ENCODE assay signal across 18 mouse cellular contexts in genomic region chr15:87178646-87179045, GRCm38 (mm10).
A peak's percentile ranks its signal among the peaks of the same experiment; 100 is the strongest.
DNase-seq lines count a peak whose midpoint lies in the region; TF ChIP-seq lines count a peak whose summit lies in the region.
"Had no signal": no experiment of that assay in that cellular context is flagged by ENCODE, and none has a peak within 500 bp of the region (broad histone marks: within the 10 kb centered on the region; RNA-seq: fewer than 3 reads in every experiment).

No protein-coding gene starts in this region.

- intact Hi-C loops in left cerebral cortex, adult 2 months (cut with DNase I), result no loop called here

- no peak overlapping the region for H3K27ac ChIP-seq in left cerebral cortex, adult 2 months
- H3K27ac ChIP-seq: embryonic facial prominence, embryonic 13.5 days; embryonic facial prominence, embryonic 15.5 days; forebrain, embryonic 10.5 days; forebrain, embryonic 12.5 days had no signal

- DNase-seq in adrenal gland, adult (ENCODE audit: inconsistent age in 2 of 2, low spot score in 1 of 2), result peak; percentile 79 to 88
- no peak for DNase-seq in adrenal gland, postnatal 4 days (ENCODE audit: low spot score in 2 of 2)
- peak; percentile 47 for DNase-seq in adrenal gland, postnatal 10 days
- DNase-seq in adrenal gland, postnatal 25 days, result peak; percentile 31
- DNase-seq in lung, adult 18-20 months, result no peak
- no peak for DNase-seq in left cerebral cortex, adult 2 months (ENCODE audit: extremely low spot score in 1 of 2, low spot score in 2 of 2)
- DNase-seq in cerebellum, postnatal 14 days, result no peak
- DNase-seq: B cell, adult 2 months; cerebellum, adult 11-12 months; cerebellum, adult 9-10 months; cerebellum, postnatal 10 days; cerebellum, postnatal 36 days; embryo, embryonic 11 days had no signal

- TF ChIP-seq CTCF in left cerebral cortex, adult 2 months (IDR thresholded peaks at IDR 0.05), result no peak

- H3K4me3 ChIP-seq in left cerebral cortex, adult 2 months, result no peak overlapping the region
- H3K4me3 ChIP-seq: embryonic facial prominence, embryonic 13.5 days; embryonic facial prominence, embryonic 15.5 days; erythroblast, embryonic 14.5 days; forebrain, embryonic 10.5 days; forebrain, embryonic 12.5 days had no signal

Comparison
In these comparisons a context has a peak if more than half of its experiments do, and no peak if none do; other contexts are left out.
1. DNase-seq: peak in adrenal gland, adult (2 of 2), adrenal gland, postnatal 10 days (single experiment) and adrenal gland, postnatal 25 days (single experiment); none in adrenal gland, postnatal 4 days (0 of 2), lung, adult 18-20 months (0 of 2), left cerebral cortex, adult 2 months (0 of 2) and cerebellum, postnatal 14 days (0 of 2).